Mouse (Mus musculus) lung, embryonic 14.5 days (tissue): Measurements from ENCODE around the gene Dck. TPM values are rescaled to one million over a fixed set of nuclear protein-coding genes. Genes with fewer than 3 reads are reported as not detected.

Source experiments
- ATAC-seq: fragments of 200-750 bp; cut with Nextera tagmentation; 2 replicates; pipeline ENCODE4 v1.8.0; 2017; ENCODE audit warnings: mild to moderate bottlenecking, moderate TSS enrichment, moderate library complexity; ENCODE audit not compliant: insufficient read depth
- DNase-seq: peaks from one replicate; pipeline ENCODE4 v3.0.0-alpha.2; 2015
- H3K27ac ChIP-seq: fragments of 300-500 bp; sonication (generic); 2 replicates; pipeline ENCODE4 v1.5.1; 2014; ENCODE audit warnings: low read depth, mild to moderate bottlenecking, moderate library complexity
- H3K27me3 ChIP-seq: fragments of 300-500 bp; sonication (generic); 2 replicates; pipeline ENCODE4 v1.6.1; 2014; ENCODE audit warnings: low read length, control low read depth; ENCODE audit not compliant: insufficient read depth
- H3K36me3 ChIP-seq: fragments of 300-500 bp; sonication (generic); 2 replicates; pipeline ENCODE4 v1.6.1; 2014; ENCODE audit warnings: control low read depth; ENCODE audit not compliant: insufficient read depth
- H3K4me1 ChIP-seq: fragments of 300-500 bp; sonication (generic); 2 replicates; pipeline ENCODE4 v1.6.1; 2014; ENCODE audit warnings: antibody characterized with exemption, control low read depth; ENCODE audit not compliant: insufficient read depth
- H3K4me2 ChIP-seq: fragments of 300-500 bp; sonication (generic); 2 replicates; pipeline ENCODE4 v1.6.1; 2014; ENCODE audit warnings: mild to moderate bottlenecking
- H3K4me3 ChIP-seq: fragments of 300-500 bp; sonication (generic); 2 replicates; pipeline ENCODE4 v1.5.1; 2014; ENCODE audit warnings: low read depth, low read length
- H3K9ac ChIP-seq: fragments of 300-500 bp; sonication (generic); 2 replicates; pipeline ENCODE4 v1.6.1; 2014
- H3K9me3 ChIP-seq: fragments of 300-500 bp; sonication (generic); 2 replicates; pipeline ENCODE4 v1.6.1; 2016; ENCODE audit warnings: low read depth, low read length, control low read depth
- CTCF ChIP-seq: IDR thresholded peaks from 2 replicates; pipeline ENCODE4 v1.5.1; 2016; ENCODE audit warnings: antibody characterized with exemption, low read depth
- WGBS: fragments of 180-500 bp; shearing (Covaris S2); extraction: QIAGEN DNeasy Blood & Tissue Kit; methylation state at CpG from one replicate; pipeline ENCODE4 v1.1.7; 2014; 5-methylcytosine and 5-hydroxymethylcytosine counted together
- polyA plus RNA-seq: library from polyadenylated mRNA; unstranded; fragments of >200 nt; fragmentation: Nextera tagmentation; extraction: Ambion mirVana; gene quantifications from 2 replicates; pipeline ENCODE4 v1.2.1, GENCODE M21; 2014

The Dck gene
- polyA plus RNA-seq, 1 experiment from 2014 or later, result 61.7 TPM

GRCm38 (mm10) chr5:88790675-88791074 lies 25.9 kb downstream of the Dck start:
- H3K4me2 ChIP-seq, result no peak overlapping the region
- ATAC-seq (no peak), DNase-seq (peak; percentile 21)
- H3K36me3 ChIP-seq, result 0 out of 2 replicates have a peak, but pooled peaks cover 8% of the 10 kb centered on the region
- H3K27ac ChIP-seq, result no peak overlapping the region
- no peak overlapping the region for H3K4me3 ChIP-seq
- H3K9me3 ChIP-seq, result no peaks in the 10 kb centered on the region
- H3K9ac ChIP-seq, result no peak overlapping the region
- H3K27me3 ChIP-seq, result no peaks in the 10 kb centered on the region
- 32% methylated on average over 9 of the region's 9 CpGs for WGBS
- no peak for TF ChIP-seq CTCF
- peaks cover 6% of the 10 kb centered on the region for H3K4me1 ChIP-seq

GRCm38 (mm10) chr5:88791256-88792245 lies 26.8 kb downstream of the Dck start:
- Histone ChIP-seq H3K9ac (no peak overlapping the region), H3K4me1 (peaks cover 6% of the 10 kb centered on the region), H3K9me3 (no peaks in the 10 kb centered on the region), H3K36me3 (0 out of 2 replicates have a peak, but pooled peaks cover 4% of the 10 kb centered on the region), H3K4me2 (no peak overlapping the region), H3K4me3 (no peak overlapping the region), H3K27ac (no peak overlapping the region), H3K27me3 (no peaks in the 10 kb centered on the region)
- DNase-seq, result peak; percentile 83
- WGBS, result 34% methylated on average over 10 of the region's 10 CpGs
- peak; percentile 66; the same call in 1 of the 2 replicates for ATAC-seq
- TF ChIP-seq CTCF, result peak; percentile 86

- no peak for ATAC-seq
- 87% methylated on average over 3 of the region's 3 CpGs for WGBS
- no peak for TF ChIP-seq CTCF
- H3K27me3 ChIP-seq, result no peaks in the 10 kb centered on the region
- no peak overlapping the region for H3K27ac ChIP-seq
- H3K9ac ChIP-seq, result no peak overlapping the region
- peaks cover 6% of the 10 kb centered on the region for H3K4me1 ChIP-seq
- H3K4me2 ChIP-seq, result no peak overlapping the region
- no peak for DNase-seq
- no peaks in the 10 kb centered on the region for H3K9me3 ChIP-seq
- no peak overlapping the region for H3K4me3 ChIP-seq
- H3K36me3 ChIP-seq, result no peaks in the 10 kb centered on the region
These were observed 28.9 kb downstream of the Dck start for GRCm38 (mm10) chr5:88793676-88794075.

- no peaks in the 10 kb centered on the region for H3K9me3 ChIP-seq
- TF ChIP-seq CTCF, result 0 out of 2 replicates have a peak, but pooled peaks have one; percentile 8
- 31% methylated on average over 9 of the region's 9 CpGs for WGBS
- no peaks in the 10 kb centered on the region for H3K36me3 ChIP-seq
- H3K27ac ChIP-seq, result no peak overlapping the region
- ATAC-seq (no peak), DNase-seq (peak; percentile 15)
- H3K27me3 ChIP-seq, result no peaks in the 10 kb centered on the region
- H3K9ac ChIP-seq, result no peak overlapping the region
- H3K4me3 ChIP-seq, result no peak overlapping the region
- 0 out of 2 replicates have a peak overlapping the region, but pooled peaks have one; percentile 23 for H3K4me2 ChIP-seq
- H3K4me1 ChIP-seq, result no peaks in the 10 kb centered on the region
These were observed 31.3 kb downstream of the Dck start for GRCm38 (mm10) chr5:88795910-88796584.

GRCm38 (mm10) chr5:88796588-88796987 lies 31.8 kb downstream of the Dck start:
- peak; percentile 15 for DNase-seq
- no peak for ATAC-seq
- H3K4me3 ChIP-seq, result no peak overlapping the region

GRCm38 (mm10) chr5:88797121-88797520 lies 32.3 kb downstream of the Dck start:
- WGBS, result 51% methylated on average over 6 of the region's 6 CpGs
- H3K9ac ChIP-seq, result no peak overlapping the region
- no peak overlapping the region for H3K27ac ChIP-seq
- H3K9me3 ChIP-seq, result no peaks in the 10 kb centered on the region
- H3K4me2 ChIP-seq, result no peak overlapping the region
- H3K4me1 ChIP-seq, result no peaks in the 10 kb centered on the region
- ATAC-seq (no peak), DNase-seq (peak; percentile 15)
- no peaks in the 10 kb centered on the region for H3K27me3 ChIP-seq
- no peak for TF ChIP-seq CTCF
- no peak overlapping the region for H3K4me3 ChIP-seq
- no peaks in the 10 kb centered on the region for H3K36me3 ChIP-seq

More at GRCm38 (mm10) chr5:88796588-88796987, 31.8 kb downstream of the Dck start:
- Histone ChIP-seq H3K4me1 (no peaks in the 10 kb centered on the region), H3K9ac (0 out of 2 replicates have a peak overlapping the region, but pooled peaks have one; percentile 13), H3K27ac (no peak overlapping the region), H3K36me3 (no peaks in the 10 kb centered on the region), H3K9me3 (no peaks in the 10 kb centered on the region), H3K4me2 (0 out of 2 replicates have a peak overlapping the region, but pooled peaks have one; percentile 23), H3K27me3 (no peaks in the 10 kb centered on the region)
- WGBS, result 24% methylated on average over 11 of the region's 11 CpGs
- TF ChIP-seq CTCF, result no peak

- DNase-seq (no peak), ATAC-seq (no peak)
- no peak for TF ChIP-seq CTCF
- no peaks in the 10 kb centered on the region for H3K4me1 ChIP-seq
- 85% methylated on average over 4 of the region's 4 CpGs for WGBS
- no peaks in the 10 kb centered on the region for H3K27me3 ChIP-seq
- H3K27ac ChIP-seq, result no peak overlapping the region
- H3K4me2 ChIP-seq, result no peak overlapping the region
- no peak overlapping the region for H3K9ac ChIP-seq
- no peaks in the 10 kb centered on the region for H3K36me3 ChIP-seq
- H3K4me3 ChIP-seq, result no peak overlapping the region
- H3K9me3 ChIP-seq, result no peaks in the 10 kb centered on the region
These were observed 40.8 kb downstream of the Dck start for GRCm38 (mm10) chr5:88805616-88806015.
